Mouse (Mus musculus): ENCODE data around the gene Inpp5a. TPM values are rescaled to one million over a fixed set of nuclear protein-coding genes. Genes with fewer than 3 reads are reported as not detected.
A peak's percentile ranks its signal among the peaks of the same experiment; 100 is the strongest.

Inpp5a gene
- polyA plus RNA-seq, 1 experiment from 2014 or later = 41.6 TPM

GRCm38 (mm10) chr7:139529208-139529607 lies 140.3 kb downstream of the Inpp5a start:
- DNase-seq (ENCODE audit: low spot score) (no peak), ATAC-seq (ENCODE audit: low read depth) (no peak)
- Histone ChIP-seq H3K4me3 (ENCODE audit: low read depth, low read length) (no peak overlapping the region), H3K4me2 (ENCODE audit: low read depth, low read length) (no peak overlapping the region), H3K9ac (ENCODE audit: low read depth, low read length) (no peak overlapping the region), H3K27me3 (replicated peaks; ENCODE audit: control insufficient read depth, insufficient read depth, low read length) (no peaks in the 10 kb centered on the region), H3K4me1 (ENCODE audit: control insufficient read depth, insufficient read depth, low read length) (no peaks in the 10 kb centered on the region), H3K27ac (replicated peaks; ENCODE audit: low read depth, low read length) (no peak overlapping the region), H3K36me3 (ENCODE audit: control insufficient read depth, insufficient read depth, low read length) (peaks cover 28% of the 10 kb centered on the region), H3K9me3 (ENCODE audit: control insufficient read depth, low read length) (no peaks in the 10 kb centered on the region)

GRCm38 (mm10) chr7:139530591-139531427 lies 141.9 kb downstream of the Inpp5a start:
- 59% methylated on average over 16 of the region's 16 CpGs for WGBS
- H3K9ac ChIP-seq (ENCODE audit: low read depth, low read length) = 0 out of 2 replicates have a peak overlapping the region, but pooled peaks have one; percentile 8
- H3K4me3 ChIP-seq (ENCODE audit: low read depth, low read length) = no peak overlapping the region
- H3K36me3 ChIP-seq (ENCODE audit: control insufficient read depth, insufficient read depth, low read length) = peaks cover 23% of the 10 kb centered on the region
- peak; percentile 49 for DNase-seq (ENCODE audit: low spot score)
- H3K4me1 ChIP-seq (ENCODE audit: control insufficient read depth, insufficient read depth, low read length) = no peaks in the 10 kb centered on the region
- no peaks in the 10 kb centered on the region for H3K27me3 ChIP-seq (replicated peaks; ENCODE audit: control insufficient read depth, insufficient read depth, low read length)
- no peaks in the 10 kb centered on the region for H3K9me3 ChIP-seq (ENCODE audit: control insufficient read depth, low read length)
- ATAC-seq (ENCODE audit: low read depth) = peak; percentile 56; the same call in 1 of the 2 replicates
- H3K4me2 ChIP-seq (ENCODE audit: low read depth, low read length) = no peak overlapping the region
- no peak overlapping the region for H3K27ac ChIP-seq (replicated peaks; ENCODE audit: low read depth, low read length)

- no peak overlapping the region for H3K4me3 ChIP-seq (ENCODE audit: low read depth, low read length)
- no peak overlapping the region for H3K27ac ChIP-seq (replicated peaks; ENCODE audit: low read depth, low read length)
- H3K27me3 ChIP-seq (replicated peaks; ENCODE audit: control insufficient read depth, insufficient read depth, low read length) = no peaks in the 10 kb centered on the region
- no peak overlapping the region for H3K9ac ChIP-seq (ENCODE audit: low read depth, low read length)
- no peak for ATAC-seq (ENCODE audit: low read depth)
- H3K9me3 ChIP-seq (ENCODE audit: control insufficient read depth, low read length) = no peaks in the 10 kb centered on the region
- H3K4me1 ChIP-seq (ENCODE audit: control insufficient read depth, insufficient read depth, low read length) = no peaks in the 10 kb centered on the region
- no peak for DNase-seq (ENCODE audit: low spot score)
- H3K36me3 ChIP-seq (ENCODE audit: control insufficient read depth, insufficient read depth, low read length) = peaks cover 17% of the 10 kb centered on the region
- no peak overlapping the region for H3K4me2 ChIP-seq (ENCODE audit: low read depth, low read length)
- 65% methylated on average over 4 of the region's 4 CpGs for WGBS
These were observed 142.5 kb downstream of the Inpp5a start for GRCm38 (mm10) chr7:139531428-139531801.

GRCm38 (mm10) chr7:139536331-139536730 lies 147.4 kb downstream of the Inpp5a start:
- DNase-seq (ENCODE audit: low spot score) (no peak), ATAC-seq (ENCODE audit: low read depth) (no peak)
- Histone ChIP-seq H3K4me2 (ENCODE audit: low read depth, low read length) (no peak overlapping the region), H3K4me3 (ENCODE audit: low read depth, low read length) (no peak overlapping the region), H3K27me3 (replicated peaks; ENCODE audit: control insufficient read depth, insufficient read depth, low read length) (no peaks in the 10 kb centered on the region), H3K27ac (replicated peaks; ENCODE audit: low read depth, low read length) (no peak overlapping the region), H3K36me3 (ENCODE audit: control insufficient read depth, insufficient read depth, low read length) (0 out of 2 replicates have a peak, but pooled peaks cover 7% of the 10 kb centered on the region), H3K4me1 (ENCODE audit: control insufficient read depth, insufficient read depth, low read length) (no peaks in the 10 kb centered on the region), H3K9me3 (ENCODE audit: control insufficient read depth, low read length) (no peaks in the 10 kb centered on the region), H3K9ac (ENCODE audit: low read depth, low read length) (no peak overlapping the region)
- 65% methylated on average over 5 of the region's 5 CpGs for WGBS

- ATAC-seq (ENCODE audit: low read depth) = no peak
- no peaks in the 10 kb centered on the region for H3K27me3 ChIP-seq (replicated peaks; ENCODE audit: control insufficient read depth, insufficient read depth, low read length)
- WGBS = 98% methylated on average over 2 of the region's 2 CpGs
These were observed 147.9 kb downstream of the Inpp5a start for GRCm38 (mm10) chr7:139536831-139537230.

GRCm38 (mm10) chr7:139537831-139538230 lies 148.9 kb downstream of the Inpp5a start:
- no peaks in the 10 kb centered on the region for H3K9me3 ChIP-seq (ENCODE audit: control insufficient read depth, low read length)
- no peak overlapping the region for H3K27ac ChIP-seq (replicated peaks; ENCODE audit: low read depth, low read length)
- H3K4me1 ChIP-seq (ENCODE audit: control insufficient read depth, insufficient read depth, low read length) = no peaks in the 10 kb centered on the region
- H3K36me3 ChIP-seq (ENCODE audit: control insufficient read depth, insufficient read depth, low read length) = 0 out of 2 replicates have a peak, but pooled peaks cover 7% of the 10 kb centered on the region
- no peak for ATAC-seq (ENCODE audit: low read depth)
- WGBS = 96% methylated on average over 9 of the region's 9 CpGs
- DNase-seq (ENCODE audit: low spot score) = no peak
- H3K27me3 ChIP-seq (replicated peaks; ENCODE audit: control insufficient read depth, insufficient read depth, low read length) = no peaks in the 10 kb centered on the region
- no peak overlapping the region for H3K9ac ChIP-seq (ENCODE audit: low read depth, low read length)
- H3K4me3 ChIP-seq (ENCODE audit: low read depth, low read length) = no peak overlapping the region
- no peak overlapping the region for H3K4me2 ChIP-seq (ENCODE audit: low read depth, low read length)

More at GRCm38 (mm10) chr7:139536831-139537230, 147.9 kb downstream of the Inpp5a start:
- Histone ChIP-seq H3K4me3 (ENCODE audit: low read depth, low read length) (no peak overlapping the region), H3K36me3 (ENCODE audit: control insufficient read depth, insufficient read depth, low read length) (0 out of 2 replicates have a peak, but pooled peaks cover 7% of the 10 kb centered on the region), H3K4me2 (ENCODE audit: low read depth, low read length) (no peak overlapping the region), H3K9me3 (ENCODE audit: control insufficient read depth, low read length) (no peaks in the 10 kb centered on the region), H3K9ac (ENCODE audit: low read depth, low read length) (no peak overlapping the region), H3K27ac (replicated peaks; ENCODE audit: low read depth, low read length) (no peak overlapping the region), H3K4me1 (ENCODE audit: control insufficient read depth, insufficient read depth, low read length) (no peaks in the 10 kb centered on the region)
- DNase-seq (ENCODE audit: low spot score) = no peak

GRCm38 (mm10) chr7:139538541-139538940 lies 149.6 kb downstream of the Inpp5a start:
- no peaks in the 10 kb centered on the region for H3K27me3 ChIP-seq (replicated peaks; ENCODE audit: control insufficient read depth, insufficient read depth, low read length)
- H3K36me3 ChIP-seq (ENCODE audit: control insufficient read depth, insufficient read depth, low read length) = 0 out of 2 replicates have a peak, but pooled peaks cover 6% of the 10 kb centered on the region
- no peak overlapping the region for H3K9ac ChIP-seq (ENCODE audit: low read depth, low read length)
- H3K4me2 ChIP-seq (ENCODE audit: low read depth, low read length) = no peak overlapping the region
- H3K4me3 ChIP-seq (ENCODE audit: low read depth, low read length) = no peak overlapping the region
- WGBS = 87% methylated on average over 2 of the region's 2 CpGs
- H3K27ac ChIP-seq (replicated peaks; ENCODE audit: low read depth, low read length) = no peak overlapping the region
- H3K9me3 ChIP-seq (ENCODE audit: control insufficient read depth, low read length) = no peaks in the 10 kb centered on the region
- DNase-seq (ENCODE audit: low spot score) (peak; percentile 9), ATAC-seq (ENCODE audit: low read depth) (no peak)
- H3K4me1 ChIP-seq (ENCODE audit: control insufficient read depth, insufficient read depth, low read length) = no peaks in the 10 kb centered on the region

GRCm38 (mm10) chr7:139540601-139541000 lies 151.7 kb downstream of the Inpp5a start:
- H3K27ac ChIP-seq (replicated peaks; ENCODE audit: low read depth, low read length) = no peak overlapping the region
- H3K9ac ChIP-seq (ENCODE audit: low read depth, low read length) = no peak overlapping the region
- no peaks in the 10 kb centered on the region for H3K9me3 ChIP-seq (ENCODE audit: control insufficient read depth, low read length)
- WGBS = 92% methylated on average over 1 of the region's 1 CpGs
- H3K4me3 ChIP-seq (ENCODE audit: low read depth, low read length) = no peak overlapping the region
- H3K27me3 ChIP-seq (replicated peaks; ENCODE audit: control insufficient read depth, insufficient read depth, low read length) = no peaks in the 10 kb centered on the region
- peaks cover 4% of the 10 kb centered on the region; the same call in 1 of the 2 replicates for H3K4me1 ChIP-seq (ENCODE audit: control insufficient read depth, insufficient read depth, low read length)
- ATAC-seq (ENCODE audit: low read depth) (no peak), DNase-seq (ENCODE audit: low spot score) (no peak)
- no peak overlapping the region for H3K4me2 ChIP-seq (ENCODE audit: low read depth, low read length)
- no peaks in the 10 kb centered on the region for H3K36me3 ChIP-seq (ENCODE audit: control insufficient read depth, insufficient read depth, low read length)

- ATAC-seq (ENCODE audit: low read depth) (no peak), DNase-seq (ENCODE audit: low spot score) (no peak)
- Histone ChIP-seq H3K4me1 (ENCODE audit: control insufficient read depth, insufficient read depth, low read length) (peaks cover 4% of the 10 kb centered on the region; the same call in 1 of the 2 replicates), H3K9ac (ENCODE audit: low read depth, low read length) (no peak overlapping the region), H3K4me2 (ENCODE audit: low read depth, low read length) (no peak overlapping the region), H3K9me3 (ENCODE audit: control insufficient read depth, low read length) (no peaks in the 10 kb centered on the region), H3K36me3 (ENCODE audit: control insufficient read depth, insufficient read depth, low read length) (no peaks in the 10 kb centered on the region), H3K27ac (replicated peaks; ENCODE audit: low read depth, low read length) (no peak overlapping the region), H3K27me3 (replicated peaks; ENCODE audit: control insufficient read depth, insufficient read depth, low read length) (no peaks in the 10 kb centered on the region), H3K4me3 (ENCODE audit: low read depth, low read length) (no peak overlapping the region)
- 88% methylated on average over 6 of the region's 6 CpGs for WGBS
These were observed 152.5 kb downstream of the Inpp5a start for GRCm38 (mm10) chr7:139541422-139541821.
